Mouse (Mus musculus) olfactory bulb, adult 2 months (tissue): ENCODE data around the gene Abhd16a.

Experiments
- CTCF ChIP-seq: fragments of 200-500 bp; IDR thresholded peaks from 2 replicates; pipeline ENCODE4 v1.5.1; 2012; ENCODE audit warnings: low read depth, mild to moderate bottlenecking, low read length, moderate library complexity; ENCODE audit not compliant: insufficient read depth
- POLR2A ChIP-seq: fragments of 200-500 bp; IDR thresholded peaks from 2 replicates; pipeline ENCODE4 v1.6.1; 2012; ENCODE audit warnings: mild to moderate bottlenecking, low read depth, low read length, moderate library complexity; ENCODE audit not compliant: insufficient read depth

DNA sequence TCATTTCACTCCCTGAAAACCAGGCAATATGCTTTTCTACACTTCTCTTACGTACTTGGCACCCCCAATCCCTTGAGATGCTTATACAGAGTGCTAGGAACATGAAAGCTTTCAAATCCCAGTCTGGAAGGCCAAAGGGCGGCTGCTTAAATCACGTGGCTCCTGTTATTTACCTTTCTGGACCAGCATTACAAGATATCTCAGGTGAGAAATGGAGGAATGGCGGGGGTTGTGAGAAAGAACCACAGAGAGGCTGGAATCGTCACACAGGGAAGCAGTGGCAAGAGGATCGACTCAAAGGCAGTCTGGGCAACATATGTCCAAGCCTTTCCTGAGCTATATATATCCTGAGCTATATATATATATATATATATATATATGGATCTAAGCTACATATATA lies 36.5 kb downstream of the Abhd16a start:
- TF ChIP-seq POLR2A (no peak), CTCF (no peak)
